Mouse (Mus musculus): ENCODE results near the gene Lrrc8a. TPM values are rescaled to one million over a fixed set of nuclear protein-coding genes. Genes with fewer than 3 reads are reported as not detected.

Gene Lrrc8a
- polyA plus RNA-seq, 1 experiment from 2014 or later: 42.9 TPM

GRCm38 (mm10) chr2:30253809-30254208 is 16.3 kb downstream of the Lrrc8a start:
- Histone ChIP-seq H3K9ac (no peak overlapping the region), H3K27ac (replicated peaks) (no peak overlapping the region), H3K36me3 (peaks cover 65% of the 10 kb centered on the region), H3K4me2 (replicated peaks) (no peak overlapping the region), H3K27me3 (no peaks in the 10 kb centered on the region), H3K4me1 (peaks cover 18% of the 10 kb centered on the region; the same call in 1 of the 2 replicates), H3K4me3 (replicated peaks) (no peak overlapping the region), H3K9me3 (replicated peaks) (no peaks in the 10 kb centered on the region)
- no peak for ATAC-seq (ENCODE audit: insufficient number of reproducible peaks, low FRiP score, low TSS enrichment, low read depth)
- WGBS: 76% methylated on average over 5 of the region's 5 CpGs

- WGBS: 96% methylated on average over 42 of the region's 42 CpGs
- no peak overlapping the region for H3K4me2 ChIP-seq (replicated peaks)
- peaks cover 23% of the 10 kb centered on the region; the same call in 1 of the 2 replicates for H3K4me1 ChIP-seq
- no peaks in the 10 kb centered on the region for H3K27me3 ChIP-seq
- ATAC-seq (ENCODE audit: insufficient number of reproducible peaks, low FRiP score, low TSS enrichment, low read depth): no peak
- no peak overlapping the region for H3K9ac ChIP-seq
- H3K9me3 ChIP-seq (replicated peaks): no peaks in the 10 kb centered on the region
- no peak overlapping the region for H3K4me3 ChIP-seq (replicated peaks)
- H3K36me3 ChIP-seq: peaks cover 68% of the 10 kb centered on the region
- no peak overlapping the region for H3K27ac ChIP-seq (replicated peaks)
Observed at GRCm38 (mm10) chr2:30255631-30256395, 18.3 kb downstream of the Lrrc8a start.

- Histone ChIP-seq H3K4me1 (peaks cover 19% of the 10 kb centered on the region; the same call in 1 of the 2 replicates), H3K27ac (replicated peaks) (no peak overlapping the region), H3K9ac (no peak overlapping the region), H3K27me3 (no peaks in the 10 kb centered on the region), H3K9me3 (replicated peaks) (no peaks in the 10 kb centered on the region), H3K4me3 (replicated peaks) (no peak overlapping the region), H3K36me3 (peaks cover 77% of the 10 kb centered on the region), H3K4me2 (replicated peaks) (no peak overlapping the region)
- 92% methylated on average over 30 of the region's 30 CpGs for WGBS
- no peak for ATAC-seq (ENCODE audit: insufficient number of reproducible peaks, low FRiP score, low TSS enrichment, low read depth)
Observed at GRCm38 (mm10) chr2:30256616-30257350, 19.3 kb downstream of the Lrrc8a start.

- Histone ChIP-seq H3K9me3 (replicated peaks) (no peaks in the 10 kb centered on the region), H3K27me3 (no peaks in the 10 kb centered on the region), H3K4me1 (peaks cover 14% of the 10 kb centered on the region; the same call in 1 of the 2 replicates), H3K27ac (replicated peaks) (no peak overlapping the region), H3K9ac (no peak overlapping the region), H3K36me3 (peaks cover 81% of the 10 kb centered on the region), H3K4me2 (replicated peaks) (no peak overlapping the region), H3K4me3 (replicated peaks) (no peak overlapping the region)
- WGBS: 84% methylated on average over 7 of the region's 7 CpGs
- no peak for ATAC-seq (ENCODE audit: insufficient number of reproducible peaks, low FRiP score, low TSS enrichment, low read depth)
Observed at GRCm38 (mm10) chr2:30257699-30258460, 20.4 kb downstream of the Lrrc8a start.

DNA sequence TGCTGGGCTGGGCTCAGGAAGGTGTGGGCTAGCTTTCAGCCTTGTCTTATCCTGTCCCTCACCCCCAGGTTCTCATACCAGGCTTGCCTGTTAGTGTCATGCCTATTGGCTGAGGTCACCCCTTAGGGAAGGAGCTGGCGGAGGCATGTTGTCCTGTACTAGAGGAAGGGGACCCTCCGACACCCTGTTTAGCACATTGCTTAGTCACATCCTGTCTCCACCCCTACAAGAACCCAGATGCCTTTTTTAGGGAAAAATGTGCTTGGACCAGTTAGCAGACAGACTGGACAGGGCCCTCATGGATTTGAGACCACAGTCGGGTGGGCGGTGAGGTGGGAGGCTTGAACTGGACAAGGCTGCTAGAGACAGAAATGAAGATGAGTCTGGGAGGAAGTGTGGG is 21.1 kb downstream of the Lrrc8a start:
- Histone ChIP-seq H3K9me3 (replicated peaks) (no peaks in the 10 kb centered on the region), H3K36me3 (peaks cover 84% of the 10 kb centered on the region), H3K9ac (no peak overlapping the region), H3K27ac (replicated peaks) (no peak overlapping the region), H3K4me2 (replicated peaks) (no peak overlapping the region), H3K27me3 (no peaks in the 10 kb centered on the region), H3K4me1 (peaks cover 19% of the 10 kb centered on the region; the same call in 1 of the 2 replicates), H3K4me3 (replicated peaks) (no peak overlapping the region)
- 71% methylated on average over 4 of the region's 4 CpGs for WGBS
- ATAC-seq (ENCODE audit: insufficient number of reproducible peaks, low FRiP score, low TSS enrichment, low read depth): 0 out of 2 replicates have a peak, but pooled peaks have one; percentile 4

- ATAC-seq (ENCODE audit: insufficient number of reproducible peaks, low FRiP score, low TSS enrichment, low read depth): no peak
- no peaks in the 10 kb centered on the region for H3K27me3 ChIP-seq
- H3K9me3 ChIP-seq (replicated peaks): no peaks in the 10 kb centered on the region
- peaks cover 22% of the 10 kb centered on the region; the same call in 1 of the 2 replicates for H3K4me1 ChIP-seq
- H3K4me2 ChIP-seq (replicated peaks): no peak overlapping the region
- H3K36me3 ChIP-seq: peaks cover 92% of the 10 kb centered on the region
- no peak overlapping the region for H3K27ac ChIP-seq (replicated peaks)
- 91% methylated on average over 15 of the region's 15 CpGs for WGBS
- H3K4me3 ChIP-seq (replicated peaks): no peak overlapping the region
- no peak overlapping the region for H3K9ac ChIP-seq
Observed at GRCm38 (mm10) chr2:30259131-30260064, 21.9 kb downstream of the Lrrc8a start.

DNA sequence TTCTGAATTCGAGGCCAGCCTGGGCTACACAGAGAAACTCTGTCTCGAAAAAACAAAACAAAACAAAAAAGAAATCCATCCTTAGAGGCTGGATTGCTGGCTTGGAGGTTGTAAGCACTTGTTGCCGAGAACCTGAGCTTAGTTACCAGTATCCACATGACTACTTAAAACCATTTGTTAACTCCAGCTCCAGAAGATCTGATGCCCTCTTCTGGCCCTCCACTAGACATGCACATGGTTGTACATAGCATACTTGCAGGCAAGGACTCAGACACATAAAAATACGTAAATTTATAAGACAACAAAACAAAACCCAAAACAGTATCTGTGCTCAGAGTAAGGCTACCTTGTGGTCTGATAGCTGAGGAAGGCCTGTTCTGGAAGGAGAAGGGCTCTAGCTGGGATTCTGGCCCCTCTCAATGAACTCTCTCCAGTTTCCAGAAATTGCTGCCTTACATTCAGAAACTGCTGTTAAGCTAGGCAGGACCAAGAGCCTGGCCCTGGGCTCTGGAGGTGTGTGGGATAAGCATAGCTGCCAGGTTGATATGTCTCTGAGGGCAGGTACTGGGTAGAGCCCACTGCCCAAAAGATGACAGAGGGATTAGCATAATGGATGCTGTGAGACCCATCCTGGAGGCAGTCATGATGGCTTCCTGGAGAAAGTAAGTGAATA is 23.7 kb downstream of the Lrrc8a start:
- Histone ChIP-seq H3K4me1 (peaks cover 40% of the 10 kb centered on the region), H3K9ac (no peak overlapping the region), H3K4me3 (replicated peaks) (no peak overlapping the region), H3K27ac (replicated peaks) (no peak overlapping the region), H3K36me3 (peaks cover 75% of the 10 kb centered on the region), H3K4me2 (replicated peaks) (no peak overlapping the region), H3K9me3 (replicated peaks) (no peaks in the 10 kb centered on the region), H3K27me3 (no peaks in the 10 kb centered on the region)
- 81% methylated on average over 4 of the region's 4 CpGs for WGBS
- no peak for ATAC-seq (ENCODE audit: insufficient number of reproducible peaks, low FRiP score, low TSS enrichment, low read depth)

DNA sequence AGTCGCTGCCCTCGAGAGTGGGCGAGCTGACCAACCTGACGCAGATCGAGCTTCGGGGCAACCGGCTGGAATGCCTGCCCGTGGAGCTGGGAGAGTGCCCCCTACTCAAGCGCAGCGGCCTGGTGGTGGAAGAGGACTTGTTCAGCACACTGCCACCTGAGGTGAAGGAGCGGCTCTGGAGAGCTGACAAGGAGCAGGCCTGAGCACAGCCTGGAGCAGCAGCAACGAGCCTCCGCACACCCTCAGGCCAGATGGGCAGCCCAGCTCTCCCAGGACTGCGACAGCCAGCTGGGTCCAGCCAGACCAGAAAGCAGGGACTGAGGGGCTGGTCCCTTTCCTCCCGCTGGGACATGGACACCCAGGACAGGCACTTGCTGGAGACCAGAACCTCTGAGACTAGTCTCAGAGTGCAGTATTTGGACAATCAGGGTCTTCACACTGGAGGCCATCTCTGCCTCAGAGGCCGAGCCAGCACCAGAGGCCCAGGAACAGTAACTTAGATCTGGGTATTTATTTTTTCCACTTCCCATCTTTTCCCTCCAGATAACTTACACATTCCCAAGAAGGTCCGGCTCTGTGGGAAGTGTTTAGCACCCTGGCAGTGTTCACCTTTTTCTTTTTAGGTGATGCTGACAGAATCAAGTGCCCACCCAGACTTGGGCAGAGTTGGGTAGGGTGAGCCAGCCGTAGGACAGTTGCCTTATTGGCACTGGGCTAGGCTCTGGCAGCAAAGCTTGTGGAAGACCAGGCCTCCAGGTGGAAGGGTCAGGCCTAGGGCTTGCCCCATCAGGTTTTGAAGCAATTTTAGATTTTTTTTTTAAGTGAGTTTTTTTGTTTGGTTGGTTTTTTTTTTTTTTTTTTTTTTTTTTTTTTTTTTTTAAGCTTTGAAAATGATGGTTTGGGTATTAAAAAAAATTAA is 24.7 kb downstream of the Lrrc8a start:
- no peak for ATAC-seq (ENCODE audit: insufficient number of reproducible peaks, low FRiP score, low TSS enrichment, low read depth)
- Histone ChIP-seq H3K9me3 (replicated peaks) (no peaks in the 10 kb centered on the region), H3K4me2 (replicated peaks) (no peak overlapping the region), H3K9ac (no peak overlapping the region), H3K36me3 (peaks cover 65% of the 10 kb centered on the region), H3K4me1 (peaks cover 50% of the 10 kb centered on the region), H3K4me3 (replicated peaks) (no peak overlapping the region), H3K27me3 (no peaks in the 10 kb centered on the region), H3K27ac (replicated peaks) (0 out of 2 replicates have a peak overlapping the region, but pooled peaks have one; percentile 6)
- WGBS: 88% methylated on average over 18 of the region's 18 CpGs

- 43% methylated on average over 4 of the region's 4 CpGs for WGBS
- Histone ChIP-seq H3K4me2 (replicated peaks) (no peak overlapping the region), H3K4me3 (replicated peaks) (no peak overlapping the region), H3K36me3 (peaks cover 57% of the 10 kb centered on the region), H3K9me3 (replicated peaks) (no peaks in the 10 kb centered on the region), H3K9ac (no peak overlapping the region), H3K4me1 (peaks cover 45% of the 10 kb centered on the region), H3K27ac (replicated peaks) (no peak overlapping the region), H3K27me3 (no peaks in the 10 kb centered on the region)
- ATAC-seq (ENCODE audit: insufficient number of reproducible peaks, low FRiP score, low TSS enrichment, low read depth): no peak
Observed at GRCm38 (mm10) chr2:30262840-30263441, 25.4 kb downstream of the Lrrc8a start.

Data from embryonic facial prominence, embryonic 15.5 days (tissue).